Mouse (Mus musculus) left cerebral cortex, postnatal 36 days (tissue): ENCODE measurements around the gene Nek8. TPM values are rescaled to one million over a fixed set of nuclear protein-coding genes. Genes with fewer than 3 reads are reported as not detected.

Source experiments
- DNase-seq, 2 experiments: peaks; one replicate each; pipeline ENCODE4 v3.0.0; 2021 to 2022; ENCODE audit warnings: low spot score in 2 of 2, mixed read lengths in 1 of 2
- intact Hi-C: fragments of 180-260 bp; cut with DNase I; formaldehyde crosslinking; loops from one replicate; pipeline ENCODE4 v1.15.1; 2025
- microRNA-seq: library from miRNA; unstranded; fragments of <30 nt; microRNA quantifications from one replicate; pipeline ENCODE4 v1.2.0, GENCODE M21; 2022
- total RNA-seq, 2 experiments: library from RNA; stranded (reverse); gene quantifications; 2 replicates each; pipeline ENCODE4 v1.2.3; 2021

Nek8 gene
- total RNA-seq, 2 experiments from 2014 or later, result 2.7 to 3.2 TPM

DNA sequence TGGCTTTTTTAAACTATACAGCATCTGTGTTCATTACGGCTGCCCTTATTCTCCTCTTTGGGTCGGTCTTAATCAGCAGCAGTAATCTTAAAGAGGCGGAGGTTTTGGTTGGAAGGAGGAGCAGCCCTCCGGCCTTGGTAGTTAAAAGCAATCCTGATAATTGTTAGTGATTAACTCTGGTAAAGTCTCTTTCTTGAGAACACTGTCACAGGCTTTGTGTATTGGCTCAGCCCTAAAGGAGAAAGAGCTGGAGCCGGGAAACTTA lies 60.4 kb downstream of the Nek8 start:
- intact Hi-C loops, result no loop called here

More for the DNA sequence above, 60.4 kb downstream of the Nek8 start:
- no peak for DNase-seq

Small RNAs within 50 kb of the gene (microRNA-seq; reads per million reads assigned to microRNA genes)
- gene Mir7653, result 1.0 reads per million

Other genes with a start within 250 kb of the Nek8 start
- gene Sez6, start 245.9 kb downstream of the Nek8 start, total RNA-seq, result 100 to 1,000 TPM; 150 to 165 TPM
- 10 to 100 TPM; 51.7 to 63.6 TPM for gene Phf12, start 193.9 kb downstream of the Nek8 start, total RNA-seq
- gene Dhrs13, start 144.4 kb downstream of the Nek8 start, total RNA-seq, result 1 to 10 TPM; 7.2 to 8.0 TPM
- gene Flot2, start 138.7 kb downstream of the Nek8 start, total RNA-seq, result 100 to 1,000 TPM in 1 of 2 experiments, 10 to 100 TPM in 1; 89.5 to 103 TPM
- gene Eral1, start 96.3 kb downstream of the Nek8 start, total RNA-seq, result 10 to 100 TPM; 18.9 to 19.1 TPM
- gene Fam222b, start 82.0 kb downstream of the Nek8 start, total RNA-seq, result 10 to 100 TPM; 29.0 to 29.7 TPM
- 10 to 100 TPM; 10.5 to 12.5 TPM for gene Traf4, start 11.1 kb downstream of the Nek8 start, total RNA-seq
- gene Tlcd1, start within 50 bp of the Nek8 start, total RNA-seq, result 10 to 100 TPM; 32.5 to 36.1 TPM
- gene Rpl23a, start 6.9 kb upstream of the Nek8 start, total RNA-seq, result 100 to 1,000 TPM; 673 to 732 TPM
- 10 to 100 TPM; 20.5 to 28.0 TPM for gene Rab34, start 11.8 kb upstream of the Nek8 start, total RNA-seq
- gene Proca1, start 16.7 kb upstream of the Nek8 start, total RNA-seq, result 1 to 10 TPM; 6.6 to 8.7 TPM
- 10 to 100 TPM; 61.0 to 64.6 TPM for gene Sdf2, start 69.1 kb upstream of the Nek8 start, total RNA-seq
- gene Supt6, start 69.3 kb upstream of the Nek8 start, total RNA-seq, result 100 to 1,000 TPM in 1 of 2 experiments, 10 to 100 TPM in 1; 95.1 to 100 TPM
- 100 to 1,000 TPM; 177 TPM for gene 2610507B11Rik, start 85.1 kb upstream of the Nek8 start, total RNA-seq
- gene BC030499, start 114.2 kb upstream of the Nek8 start, total RNA-seq, result 10 to 100 TPM; 11.3 to 25.5 TPM
- gene Spag5, start 124.9 kb upstream of the Nek8 start, total RNA-seq, result 10 to 100 TPM in 1 of 2 experiments, 1 to 10 TPM in 1; 7.3 to 13.8 TPM
- 100 to 1,000 TPM; 746 to 852 TPM for gene Aldoc, start 146.3 kb upstream of the Nek8 start, total RNA-seq
- gene Pigs, start 151.7 kb upstream of the Nek8 start, total RNA-seq, result 10 to 100 TPM; 64.4 to 68.5 TPM
- gene Unc119, start 166.8 kb upstream of the Nek8 start, total RNA-seq, result 10 to 100 TPM; 30.6 to 31.3 TPM
- gene Foxn1, start 209.9 kb upstream of the Nek8 start, total RNA-seq, result not detected
- gene Slc13a2, start 245.5 kb upstream of the Nek8 start, total RNA-seq, result not detected